ENCODE assay signal across 38 mouse cellular contexts in the genomic region with DNA sequence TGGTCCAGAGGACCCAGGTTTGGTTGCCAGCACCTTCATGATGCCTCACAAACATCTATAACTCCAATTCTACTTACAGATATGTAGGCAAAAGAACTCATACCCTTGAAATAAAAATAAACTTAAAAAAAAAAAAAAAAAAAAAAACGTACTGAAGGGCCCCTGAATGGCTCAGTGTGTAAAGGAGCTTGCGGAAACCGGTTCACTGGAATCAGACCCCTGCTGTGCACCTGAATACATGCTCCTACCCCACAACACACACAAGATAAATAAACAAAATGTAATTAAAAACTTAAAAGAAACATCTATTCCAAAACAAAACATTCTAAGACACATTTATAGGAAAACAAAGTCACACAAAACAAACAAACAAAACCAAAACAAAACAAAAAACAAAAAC. TPM values are rescaled to one million over a fixed set of nuclear protein-coding genes. Genes with fewer than 3 reads are reported as not detected.
"Had no signal": no experiment of that assay in that cellular context is flagged by ENCODE, and none has a peak within 500 bp of the region (broad histone marks: within the 10 kb centered on the region; RNA-seq: fewer than 3 reads in every experiment).

No protein-coding gene starts in this region.

- H3K27ac ChIP-seq: limb, embryonic 10.5 days; limb, embryonic 12.5 days; limb, embryonic 13.5 days; limb, embryonic 15.5 days; liver, embryonic 12.5 days; liver, embryonic 13.5 days; liver, embryonic 14.5 days; liver, embryonic 15.5 days; lung, embryonic 15.5 days; macrophage; midbrain, embryonic 10.5 days; midbrain, embryonic 12.5 days; midbrain, embryonic 13.5 days; midbrain, embryonic 15.5 days; neural tube, embryonic 12.5 days had no signal

- H3K9ac ChIP-seq: limb, embryonic 12.5 days; limb, embryonic 13.5 days; limb, embryonic 15.5 days; liver, embryonic 12.5 days; liver, embryonic 13.5 days; liver, embryonic 14.5 days; liver, embryonic 15.5 days; liver, postnatal 0 days; lung, embryonic 14.5 days; lung, embryonic 15.5 days; midbrain, embryonic 12.5 days; midbrain, embryonic 13.5 days; midbrain, embryonic 15.5 days; neural tube, embryonic 12.5 days had no signal

- H3K36me3 ChIP-seq: limb, embryonic 10.5 days; limb, embryonic 12.5 days; limb, embryonic 13.5 days; limb, embryonic 15.5 days; liver, embryonic 12.5 days; liver, embryonic 13.5 days; liver, embryonic 15.5 days; lung, embryonic 15.5 days; midbrain, embryonic 10.5 days; midbrain, embryonic 12.5 days; midbrain, embryonic 13.5 days; midbrain, embryonic 15.5 days; neural tube, embryonic 12.5 days had no signal

- H3K9me3 ChIP-seq: limb, embryonic 10.5 days; limb, embryonic 13.5 days; limb, embryonic 15.5 days; liver, embryonic 13.5 days; liver, embryonic 15.5 days; lung, embryonic 15.5 days; neural tube, embryonic 12.5 days had no signal

- H3K4me3 ChIP-seq: limb, embryonic 10.5 days; limb, embryonic 12.5 days; limb, embryonic 13.5 days; limb, embryonic 15.5 days; liver, embryonic 12.5 days; liver, embryonic 13.5 days; liver, embryonic 15.5 days; lung, embryonic 15.5 days; megakaryocyte, embryonic 14.5 days; midbrain, embryonic 10.5 days; midbrain, embryonic 12.5 days; midbrain, embryonic 13.5 days; midbrain, embryonic 15.5 days; myocyte; neural tube, embryonic 12.5 days had no signal

- DNase-seq: left cerebral cortex, postnatal 4 days; liver; liver, embryonic 13.5 days; liver, postnatal 0 days; lung, adult 18-20 months; lung, adult 2 months; lung, embryonic 14.5 days; lung, postnatal 10 days; lung, postnatal 14 days; lung, postnatal 36 days; lung, postnatal 4 days; midbrain, embryonic 14.5 days had no signal

- H3K4me1 ChIP-seq: limb, embryonic 10.5 days; limb, embryonic 12.5 days; limb, embryonic 13.5 days; limb, embryonic 15.5 days; liver, embryonic 12.5 days; liver, embryonic 13.5 days; liver, embryonic 15.5 days; lung, embryonic 15.5 days; megakaryocyte, embryonic 14.5 days; midbrain, embryonic 10.5 days; midbrain, embryonic 12.5 days; midbrain, embryonic 13.5 days; midbrain, embryonic 15.5 days; neural tube, embryonic 12.5 days had no signal

RNA-seq across cellular contexts. Expression of gene Zscan5b, which starts 1.9 kb away (rescaled TPM):
- total RNA-seq: left cerebral cortex, postnatal 10 days; left cerebral cortex, postnatal 14 days; left cerebral cortex, postnatal 25 days; left cerebral cortex, postnatal 36 days; left cerebral cortex, postnatal 4 days; liver, adult 2 months; megakaryocyte progenitor cell, adult 5-6 weeks; megakaryocyte, adult 5-6 weeks; megakaryocyte-erythroid progenitor cell, adult 5-6 weeks; midbrain, postnatal 0 days; monocyte, adult 5-6 weeks had no signal

RNA-seq across cellular contexts. Expression of gene Galp, which starts 23.3 kb away (rescaled TPM):
- total RNA-seq: left cerebral cortex, postnatal 10 days; left cerebral cortex, postnatal 14 days; left cerebral cortex, postnatal 25 days; left cerebral cortex, postnatal 36 days; left cerebral cortex, postnatal 4 days; liver, adult 2 months; megakaryocyte progenitor cell, adult 5-6 weeks; megakaryocyte, adult 5-6 weeks; megakaryocyte-erythroid progenitor cell, adult 5-6 weeks; midbrain, postnatal 0 days; monocyte, adult 5-6 weeks had no signal

RNA-seq across cellular contexts. Expression of gene Epp13, which starts 32.4 kb away (rescaled TPM):
- total RNA-seq: left cerebral cortex, postnatal 10 days; left cerebral cortex, postnatal 14 days; left cerebral cortex, postnatal 25 days; left cerebral cortex, postnatal 36 days; left cerebral cortex, postnatal 4 days; liver, adult 2 months; megakaryocyte progenitor cell, adult 5-6 weeks; megakaryocyte, adult 5-6 weeks; megakaryocyte-erythroid progenitor cell, adult 5-6 weeks; midbrain, postnatal 0 days; monocyte, adult 5-6 weeks had no signal
